Mouse (Mus musculus) limb, embryonic 10.5 days (tissue): Measurements from ENCODE around the gene Cracr2a. TPM values are rescaled to one million over a fixed set of nuclear protein-coding genes. Genes with fewer than 3 reads are reported as not detected.
"Not testable (repeated sequence)": the region's sequence is repeated elsewhere in the genome, so short reads cannot be mapped to it uniquely, and the experiment has no call there.

Experiments
- DNase-seq: peaks from one replicate; pipeline ENCODE4 v3.0.0-alpha.2; 2017; ENCODE audit warnings: low spot score
- H3K27ac ChIP-seq: fragments of 300-500 bp; sonication (generic); 2 replicates; pipeline ENCODE4 v1.5.1; 2016; ENCODE audit warnings: mild to moderate bottlenecking
- H3K27me3 ChIP-seq: fragments of 300-500 bp; sonication (generic); 2 replicates; pipeline ENCODE4 v1.6.1; 2016; ENCODE audit warnings: low read depth, mild to moderate bottlenecking; ENCODE audit not compliant: poor library complexity, severe bottlenecking
- H3K36me3 ChIP-seq: fragments of 300-500 bp; sonication (generic); 2 replicates; pipeline ENCODE4 v1.6.1; 2016; ENCODE audit warnings: mild to moderate bottlenecking, moderate library complexity
- H3K4me1 ChIP-seq: fragments of 300-500 bp; sonication (generic); 2 replicates; pipeline ENCODE4 v1.6.1; 2016
- H3K4me3 ChIP-seq: fragments of 300-500 bp; sonication (generic); 2 replicates; pipeline ENCODE4 v1.5.1; 2016; ENCODE audit warnings: mild to moderate bottlenecking, moderate library complexity
- H3K9me3 ChIP-seq: fragments of 300-500 bp; sonication (generic); replicated peaks from 2 replicates; pipeline ENCODE4 v1.6.1; 2016; ENCODE audit warnings: mild to moderate bottlenecking
- WGBS: fragments of 180-500 bp; shearing (Covaris S2); methylation state at CpG from one replicate; pipeline ENCODE4 v1.1.7; 2016; 5-methylcytosine and 5-hydroxymethylcytosine counted together
- polyA plus RNA-seq: library from polyadenylated mRNA; unstranded; fragments of >200 nt; fragmentation: Nextera tagmentation; extraction: Ambion mirVana; gene quantifications from 2 replicates; pipeline ENCODE4 v1.2.1, GENCODE M21; 2016

Cracr2a gene
- 1.8 and 2.1 TPM in 2 replicates for polyA plus RNA-seq

GRCm38 (mm10) chr6:127561231-127562020 lies at the start of gene Cracr2a:
TSS of gene Cracr2a (plus strand) at chr6:127561338.
- peak; percentile 86 for DNase-seq
- Histone ChIP-seq H3K36me3 (no peaks in the 10 kb centered on the region), H3K27ac (peak within 1 kb of the TSS; percentile 87), H3K9me3 (no peaks in the 10 kb centered on the region), H3K27me3 (0 out of 2 replicates have a peak, but pooled peaks cover 10% of the 10 kb centered on the region), H3K4me3 (peak within 1 kb of the TSS; percentile 62), H3K4me1 (peaks cover 22% of the 10 kb centered on the region)
- WGBS = 0% methylated on average over 22 of the region's 22 CpGs

GRCm38 (mm10) chr6:127513776-127514175 lies 47.4 kb upstream of the Cracr2a start:
- H3K4me3 ChIP-seq, DNase-seq, H3K27me3 ChIP-seq, H3K9me3 ChIP-seq, H3K27ac ChIP-seq, H3K36me3 ChIP-seq, H3K4me1 ChIP-seq: not testable (repeated sequence)
- WGBS = 89% methylated on average over 7 of the region's 12 CpGs

- Histone ChIP-seq H3K4me3 (no peak overlapping the region), H3K36me3 (no peaks in the 10 kb centered on the region), H3K9me3 (no peaks in the 10 kb centered on the region), H3K27ac (no peak overlapping the region), H3K27me3 (no peaks in the 10 kb centered on the region), H3K4me1 (peaks cover 7% of the 10 kb centered on the region; the same call in 1 of the 2 replicates)
- 77% methylated on average over 8 of the region's 8 CpGs for WGBS
- no peak for DNase-seq
Observed at GRCm38 (mm10) chr6:127521176-127521575, 40.0 kb upstream of the Cracr2a start.

- H3K27me3 ChIP-seq = no peaks in the 10 kb centered on the region
- no peaks in the 10 kb centered on the region for H3K9me3 ChIP-seq
- WGBS = 64% methylated on average over 9 of the region's 9 CpGs
- H3K36me3 ChIP-seq = no peaks in the 10 kb centered on the region
- no peak overlapping the region for H3K27ac ChIP-seq
- no peak for DNase-seq
- H3K4me1 ChIP-seq = peaks cover 7% of the 10 kb centered on the region; the same call in 1 of the 2 replicates
- no peak overlapping the region for H3K4me3 ChIP-seq
Observed at GRCm38 (mm10) chr6:127522326-127522725, 38.8 kb upstream of the Cracr2a start.

GRCm38 (mm10) chr6:127524442-127524841 lies 36.7 kb upstream of the Cracr2a start:
- Histone ChIP-seq H3K27ac (no peak overlapping the region), H3K27me3 (no peaks in the 10 kb centered on the region; the same call in 1 of the 2 replicates), H3K4me3 (no peak overlapping the region), H3K9me3 (no peaks in the 10 kb centered on the region), H3K36me3 (no peaks in the 10 kb centered on the region), H3K4me1 (peaks cover 7% of the 10 kb centered on the region; the same call in 1 of the 2 replicates)
- 37% methylated on average over 8 of the region's 8 CpGs for WGBS
- peak; percentile 79 for DNase-seq

GRCm38 (mm10) chr6:127528625-127529024 lies 32.5 kb upstream of the Cracr2a start:
- WGBS = 92% methylated on average over 7 of the region's 7 CpGs
- Histone ChIP-seq H3K27me3 (no peaks in the 10 kb centered on the region; the same call in 1 of the 2 replicates), H3K36me3 (no peaks in the 10 kb centered on the region)

GRCm38 (mm10) chr6:127529451-127529850 lies 31.7 kb upstream of the Cracr2a start:
- Histone ChIP-seq H3K27me3 (no peaks in the 10 kb centered on the region; the same call in 1 of the 2 replicates), H3K36me3 (no peaks in the 10 kb centered on the region), H3K4me3 (no peak overlapping the region), H3K4me1 (no peaks in the 10 kb centered on the region), H3K27ac (no peak overlapping the region), H3K9me3 (no peaks in the 10 kb centered on the region)
- WGBS = 81% methylated on average over 2 of the region's 2 CpGs
- no peak for DNase-seq

More at GRCm38 (mm10) chr6:127528625-127529024, 32.5 kb upstream of the Cracr2a start:
- Histone ChIP-seq H3K4me1 (no peaks in the 10 kb centered on the region), H3K27ac (no peak overlapping the region), H3K9me3 (no peaks in the 10 kb centered on the region), H3K4me3 (no peak overlapping the region)
- no peak for DNase-seq

- Histone ChIP-seq H3K27me3 (no peaks in the 10 kb centered on the region; the same call in 1 of the 2 replicates), H3K4me1 (no peaks in the 10 kb centered on the region), H3K27ac (no peak overlapping the region), H3K9me3 (no peaks in the 10 kb centered on the region), H3K4me3 (no peak overlapping the region), H3K36me3 (no peaks in the 10 kb centered on the region)
- DNase-seq = no peak
- WGBS = 61% methylated on average over 3 of the region's 3 CpGs
Observed at GRCm38 (mm10) chr6:127530206-127530605, 30.9 kb upstream of the Cracr2a start.

- 55% methylated on average over 3 of the region's 3 CpGs for WGBS
- Histone ChIP-seq H3K27me3 (no peaks in the 10 kb centered on the region; the same call in 1 of the 2 replicates), H3K9me3 (no peaks in the 10 kb centered on the region), H3K27ac (no peak overlapping the region), H3K4me3 (no peak overlapping the region), H3K36me3 (no peaks in the 10 kb centered on the region), H3K4me1 (no peaks in the 10 kb centered on the region)
- DNase-seq = no peak
Observed at GRCm38 (mm10) chr6:127531412-127532205, 29.5 kb upstream of the Cracr2a start.

- 88% methylated on average over 5 of the region's 5 CpGs for WGBS
- no peak overlapping the region for H3K4me3 ChIP-seq
- no peak overlapping the region for H3K27ac ChIP-seq
- H3K4me1 ChIP-seq = peaks cover 4% of the 10 kb centered on the region; the same call in 1 of the 2 replicates
- H3K9me3 ChIP-seq = no peaks in the 10 kb centered on the region
- no peaks in the 10 kb centered on the region; the same call in 1 of the 2 replicates for H3K27me3 ChIP-seq
- DNase-seq = no peak
- no peaks in the 10 kb centered on the region for H3K36me3 ChIP-seq
Observed at GRCm38 (mm10) chr6:127532304-127532703, 28.8 kb upstream of the Cracr2a start.

- Histone ChIP-seq H3K27me3 (no peaks in the 10 kb centered on the region; the same call in 1 of the 2 replicates), H3K27ac (no peak overlapping the region), H3K4me1 (peaks cover 4% of the 10 kb centered on the region; the same call in 1 of the 2 replicates), H3K36me3 (no peaks in the 10 kb centered on the region), H3K9me3 (no peaks in the 10 kb centered on the region), H3K4me3 (no peak overlapping the region)
- no peak for DNase-seq
- WGBS = 84% methylated on average over 5 of the region's 5 CpGs
Observed at GRCm38 (mm10) chr6:127533766-127534165, 27.4 kb upstream of the Cracr2a start.

GRCm38 (mm10) chr6:127537035-127537434 lies 24.1 kb upstream of the Cracr2a start:
- peaks cover 4% of the 10 kb centered on the region for H3K27me3 ChIP-seq
- peaks cover 8% of the 10 kb centered on the region; the same call in 1 of the 2 replicates for H3K4me1 ChIP-seq
- DNase-seq = no peak
- H3K9me3 ChIP-seq = no peaks in the 10 kb centered on the region
- no peak overlapping the region for H3K4me3 ChIP-seq
- no peak overlapping the region for H3K27ac ChIP-seq
- WGBS = 85% methylated on average over 7 of the region's 7 CpGs
- no peaks in the 10 kb centered on the region for H3K36me3 ChIP-seq
